Comparison of ENCODE assay signal across 8 mouse cellular contexts in genomic region chr2:180041577-180042255, GRCm38 (mm10). TPM values are rescaled to one million over a fixed set of nuclear protein-coding genes. Genes with fewer than 3 reads are reported as not detected.
DNase-seq lines count a peak whose midpoint lies in the region; ATAC-seq and TF ChIP-seq lines count a peak whose summit lies in the region.

No protein-coding gene starts in this region.

- H3K4me2 ChIP-seq in embryonic facial prominence, embryonic 14.5 days (ENCODE audit: low read depth, low read length), result peak overlapping the region; percentile 84
- peak overlapping the region; percentile 77 for H3K4me2 ChIP-seq in hindbrain, embryonic 11.5 days (replicated peaks; ENCODE audit: low read depth, low read length)

- H3K4me3 ChIP-seq in E14TG2a.4 (replicated peaks; ENCODE audit: low read length), result peak overlapping the region; percentile 99
- H3K4me3 ChIP-seq in embryonic facial prominence, embryonic 14.5 days (ENCODE audit: low read depth, low read length), result peak overlapping the region; percentile 98
- peak overlapping the region; percentile 96 for H3K4me3 ChIP-seq in hindbrain, embryonic 11.5 days (ENCODE audit: low read depth, low read length)
- H3K4me3 ChIP-seq in megakaryocyte, embryonic 14.5 days (replicated peaks), result peak overlapping the region; percentile 100

- peaks cover 66% of the 10 kb centered on the region for H3K4me1 ChIP-seq in E14TG2a.4 (replicated peaks; ENCODE audit: low read depth, low read length)
- H3K4me1 ChIP-seq in embryonic facial prominence, embryonic 14.5 days (ENCODE audit: control insufficient read depth, insufficient read depth, low read length), result peaks cover 20% of the 10 kb centered on the region
- peaks cover 16% of the 10 kb centered on the region for H3K4me1 ChIP-seq in hindbrain, embryonic 11.5 days (replicated peaks; ENCODE audit: control insufficient read depth, insufficient read depth, low read length)
- H3K4me1 ChIP-seq in megakaryocyte, embryonic 14.5 days, result peaks cover 64% of the 10 kb centered on the region

- peaks cover 42% of the 10 kb centered on the region for H3K36me3 ChIP-seq in E14TG2a.4 (ENCODE audit: insufficient read depth, low read length)
- H3K36me3 ChIP-seq in embryonic facial prominence, embryonic 14.5 days (ENCODE audit: control insufficient read depth, insufficient read depth, low read length), result peaks cover 25% of the 10 kb centered on the region
- peaks cover 15% of the 10 kb centered on the region for H3K36me3 ChIP-seq in hindbrain, embryonic 11.5 days (ENCODE audit: control insufficient read depth, insufficient read depth, low read length)
- peaks cover 45% of the 10 kb centered on the region for H3K36me3 ChIP-seq in megakaryocyte, embryonic 14.5 days (replicated peaks; ENCODE audit: low read length)
- H3K36me3 ChIP-seq in splenic B cell, adult 2 months (ENCODE audit: control insufficient read depth, insufficient read depth, low read length, poor library complexity, severe bottlenecking), result no peaks in the 10 kb centered on the region

- peaks cover 17% of the 10 kb centered on the region for H3K27me3 ChIP-seq in E14TG2a.4 (ENCODE audit: insufficient read depth, low read length)
- no peaks in the 10 kb centered on the region for H3K27me3 ChIP-seq in embryonic facial prominence, embryonic 14.5 days (replicated peaks; ENCODE audit: control insufficient read depth, insufficient read depth, low read length)
- H3K27me3 ChIP-seq in hindbrain, embryonic 11.5 days (ENCODE audit: control insufficient read depth, insufficient read depth, low read length), result no peaks in the 10 kb centered on the region
- peaks cover 11% of the 10 kb centered on the region for H3K27me3 ChIP-seq in megakaryocyte, embryonic 14.5 days (replicated peaks)
- no peaks in the 10 kb centered on the region for H3K27me3 ChIP-seq in splenic B cell, adult 2 months (ENCODE audit: control insufficient read depth, insufficient read depth, low read length, poor library complexity, severe bottlenecking)

- intact Hi-C loops in left cerebral cortex, postnatal 25 days (cut with DNase I), result loop anchor here (1.0 to 2.0 kb wide), 2 partner anchors 17 to 125 kb away; partner anchors contain the start of gene Lsm14b

- no peaks in the 10 kb centered on the region for H3K9me3 ChIP-seq in E14TG2a.4 (ENCODE audit: low read length)
- H3K9me3 ChIP-seq in embryonic facial prominence, embryonic 14.5 days (ENCODE audit: control insufficient read depth, low read length), result no peaks in the 10 kb centered on the region
- H3K9me3 ChIP-seq in hindbrain, embryonic 11.5 days (ENCODE audit: control insufficient read depth, low read length), result no peaks in the 10 kb centered on the region
- 0 out of 2 replicates have a peak, but pooled peaks cover 3% of the 10 kb centered on the region for H3K9me3 ChIP-seq in megakaryocyte, embryonic 14.5 days

- peak overlapping the region; percentile 93 for H3K27ac ChIP-seq in embryonic facial prominence, embryonic 14.5 days (replicated peaks; ENCODE audit: low read depth, low read length)
- peak overlapping the region; percentile 96 for H3K27ac ChIP-seq in hindbrain, embryonic 11.5 days (ENCODE audit: low read depth, low read length)

- DNase-seq in adrenal gland, postnatal 14 days, result peak; percentile 72
- DNase-seq in adrenal gland, adult (ENCODE audit: inconsistent age in 2 of 2, low spot score in 1 of 2), result no peak
- peak; percentile 34 for DNase-seq in embryonic facial prominence, embryonic 14.5 days (ENCODE audit: low spot score)
- DNase-seq in hindbrain, embryonic 11.5 days (ENCODE audit: low spot score), result peak; percentile 75
- peak; percentile 54 to 58 for DNase-seq in left cerebral cortex, postnatal 25 days (ENCODE audit: low spot score in 2 of 2)
- peak; percentile 42 for DNase-seq in splenic B cell, adult 2 months (ENCODE audit: low read depth, low spot score)

- peak overlapping the region; percentile 93 for H3K9ac ChIP-seq in embryonic facial prominence, embryonic 14.5 days (ENCODE audit: low read depth, low read length)
- H3K9ac ChIP-seq in hindbrain, embryonic 11.5 days (ENCODE audit: low read depth, low read length), result peak overlapping the region; percentile 96

- under 1% methylated on average over 19 of the region's 66 CpGs for WGBS in embryonic facial prominence, embryonic 14.5 days
- WGBS in hindbrain, embryonic 11.5 days, result under 1% methylated on average over 44 of the region's 66 CpGs

- ATAC-seq in embryonic facial prominence, embryonic 14.5 days (ENCODE audit: low read depth), result peak; percentile 58
- peak; percentile 63 for ATAC-seq in hindbrain, embryonic 11.5 days (ENCODE audit: low FRiP score)

- TF ChIP-seq CTCF in E14TG2a.4 (conservative IDR thresholded peaks at IDR 0.05; ENCODE audit: low read length), result no peak

RNA-seq across cellular contexts. Expression of gene Psma7, which starts 0.5 kb away (rescaled TPM):
- total RNA-seq in adrenal gland, postnatal 14 days (2021), result 225 and 229 TPM in 2 replicates
- 494 and 573 TPM in 2 replicates for polyA plus RNA-seq in embryonic facial prominence, embryonic 14.5 days (2014; fragmentation: Nextera tagmentation; extraction: Ambion mirVana)
- polyA plus RNA-seq in hindbrain, embryonic 11.5 days (2014; fragmentation: Nextera tagmentation; extraction: Ambion mirVana), result 756 and 797 TPM in 2 replicates
- 100 to 1,000 TPM; 164 to 168 TPM for total RNA-seq in left cerebral cortex, postnatal 25 days (2021)
- polyA plus RNA-seq in megakaryocyte, embryonic 14.5 days (2012; ENCODE audit: insufficient read depth, low replicate concordance), result 52.5 and 97.9 TPM in 2 replicates

RNA-seq across cellular contexts. Expression of gene Ss18l1, which starts 0.6 kb away (rescaled TPM):
- 7.0 and 7.5 TPM in 2 replicates for total RNA-seq in adrenal gland, postnatal 14 days (2021)
- polyA plus RNA-seq in embryonic facial prominence, embryonic 14.5 days (2014; fragmentation: Nextera tagmentation; extraction: Ambion mirVana), result 4.2 and 4.6 TPM in 2 replicates
- 18.5 and 19.9 TPM in 2 replicates for polyA plus RNA-seq in hindbrain, embryonic 11.5 days (2014; fragmentation: Nextera tagmentation; extraction: Ambion mirVana)
- 10 to 100 TPM; 34.8 to 36.0 TPM for total RNA-seq in left cerebral cortex, postnatal 25 days (2021)
- polyA plus RNA-seq in megakaryocyte, embryonic 14.5 days (2012; ENCODE audit: insufficient read depth, low replicate concordance), result 0.54 and 0.75 TPM in 2 replicates

RNA-seq across cellular contexts. Expression of gene Lsm14b, which starts 16.9 kb away (rescaled TPM):
- total RNA-seq in adrenal gland, postnatal 14 days (2021), result 36.0 and 36.8 TPM in 2 replicates
- 6.1 and 6.3 TPM in 2 replicates for polyA plus RNA-seq in embryonic facial prominence, embryonic 14.5 days (2014; fragmentation: Nextera tagmentation; extraction: Ambion mirVana)
- polyA plus RNA-seq in hindbrain, embryonic 11.5 days (2014; fragmentation: Nextera tagmentation; extraction: Ambion mirVana), result 13.5 and 14.6 TPM in 2 replicates
- total RNA-seq in left cerebral cortex, postnatal 25 days (2021), result 100 to 1,000 TPM; 116 to 118 TPM
- polyA plus RNA-seq in megakaryocyte, embryonic 14.5 days (2012; ENCODE audit: insufficient read depth, low replicate concordance), result 17.3 and 46.0 TPM in 2 replicates

RNA-seq across cellular contexts. Expression of gene Mtg2, which starts 28.7 kb away (rescaled TPM):
- 14.6 and 17.9 TPM in 2 replicates for total RNA-seq in adrenal gland, postnatal 14 days (2021)
- 19.8 and 24.5 TPM in 2 replicates for polyA plus RNA-seq in embryonic facial prominence, embryonic 14.5 days (2014; fragmentation: Nextera tagmentation; extraction: Ambion mirVana)
- 26.3 and 31.5 TPM in 2 replicates for polyA plus RNA-seq in hindbrain, embryonic 11.5 days (2014; fragmentation: Nextera tagmentation; extraction: Ambion mirVana)
- 10 to 100 TPM; 14.9 to 19.2 TPM for total RNA-seq in left cerebral cortex, postnatal 25 days (2021)
- 2.3 and 13.9 TPM in 2 replicates for polyA plus RNA-seq in megakaryocyte, embryonic 14.5 days (2012; ENCODE audit: insufficient read depth, low replicate concordance)

Comparison
In these comparisons a context has a peak if more than half of its experiments do, and no peak if none do; other contexts are left out.
1. DNase-seq: peak in adrenal gland, postnatal 14 days (single experiment), embryonic facial prominence, embryonic 14.5 days (single experiment), hindbrain, embryonic 11.5 days (single experiment), left cerebral cortex, postnatal 25 days (2 of 2) and splenic B cell, adult 2 months (single experiment); none in adrenal gland, adult (0 of 2).
2. Peak in every context shown above with its lines, with median percentiles within 50 percentile points of each other: H3K4me3 ChIP-seq.